Mouse (Mus musculus): ENCODE results near the gene Bcam.

- TF ChIP-seq POLR2A (IDR thresholded peaks at IDR 0.05; ENCODE audit: control insufficient read depth, low read depth, low read length) = no peak
- TF ChIP-seq CTCF (IDR thresholded peaks at IDR 0.05; ENCODE audit: control insufficient read depth, insufficient read depth, insufficient replicate concordance, low read depth, low read length) = no peak
Observed at GRCm38 (mm10) chr7:19768251-19768650, 2.6 kb downstream of the Bcam start.

All from testis, adult 2 months (tissue).